Mouse (Mus musculus): ENCODE results near the gene Pan2.
"Not testable (repeated sequence)": the region's sequence is repeated elsewhere in the genome, so short reads cannot be mapped to it uniquely, and the experiment has no call there.

The Pan2 gene

DNA sequence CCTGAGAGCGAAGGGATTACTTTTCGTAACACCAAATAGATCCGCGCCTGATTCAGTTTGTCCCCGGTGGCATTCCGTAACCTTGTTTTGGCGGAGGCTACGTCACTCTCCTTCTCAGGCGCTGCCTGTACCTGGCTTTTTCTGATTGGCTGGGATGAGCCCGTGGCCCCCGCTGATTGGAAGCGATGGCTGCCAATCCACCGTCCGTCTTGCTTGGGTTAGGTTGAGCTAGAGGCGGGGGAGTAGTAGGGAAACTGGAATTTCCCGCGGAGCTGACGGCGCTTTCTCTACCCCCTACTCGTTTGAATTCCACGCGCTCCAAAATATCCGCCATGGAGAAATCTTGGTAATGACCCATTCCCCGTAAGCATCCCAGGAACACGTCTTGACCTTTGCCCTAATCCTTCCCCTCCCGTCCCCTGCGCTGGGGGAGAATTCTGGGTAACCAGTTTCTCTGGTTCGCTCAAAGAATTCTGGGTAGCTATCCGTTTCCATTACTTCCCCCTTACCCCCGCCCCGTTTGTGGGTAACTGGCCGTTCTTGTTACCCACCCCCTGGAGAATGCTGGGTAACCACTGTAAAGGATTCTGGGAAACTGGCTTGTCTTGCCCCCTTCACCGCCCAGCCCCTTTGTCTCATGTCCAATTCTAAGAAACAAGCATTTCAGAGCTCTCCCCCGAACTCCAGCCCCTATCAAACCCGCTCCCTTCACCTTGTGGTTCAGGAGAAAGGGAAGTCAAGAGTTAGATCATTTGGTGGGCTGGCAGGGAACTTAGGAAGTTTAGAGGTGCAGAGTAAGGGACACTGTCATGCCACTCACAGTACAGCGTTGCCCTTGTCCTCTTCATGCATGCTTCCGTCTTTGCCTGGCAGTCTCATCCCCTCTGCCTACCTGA, at the start of gene Pan2:
Gene Pan2, plus strand, starts transcription at position 210 of the 896 bp plus-strand sequence.
- peak; percentile 100 for DNase-seq (ENCODE audit: low spot score in 2 of 2)

DNA sequence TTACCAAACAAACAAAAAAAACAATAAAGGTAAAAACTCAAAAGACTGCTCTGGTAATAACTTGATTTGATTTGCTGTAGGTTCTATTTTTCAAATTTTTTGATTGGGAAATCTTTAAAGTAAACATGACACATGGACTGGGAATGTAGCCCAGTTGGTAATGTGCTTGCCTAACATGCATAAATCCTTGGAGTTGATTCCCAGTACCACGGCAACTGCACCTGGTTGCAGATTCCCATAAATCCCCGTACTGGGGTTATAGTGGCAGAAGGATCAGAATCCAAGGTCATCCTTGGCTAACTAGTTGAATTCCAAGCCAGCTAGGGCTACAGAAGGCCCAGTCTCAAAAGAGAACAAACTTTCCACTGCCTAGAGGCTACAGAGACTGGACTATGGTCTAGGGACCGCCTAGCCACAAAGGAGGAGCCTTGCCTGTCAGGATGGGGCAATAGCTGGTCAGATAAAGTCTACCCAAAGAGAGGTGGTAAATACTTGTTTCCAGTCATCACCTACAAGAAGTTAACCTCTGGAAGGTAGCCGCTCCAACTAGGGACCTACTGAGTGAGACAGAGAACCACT, 49.4 kb upstream of the Pan2 start, which contains the start of gene Apon:
Gene Apon, plus strand, starts transcription at position 420 of the 579 bp plus-strand sequence.
- DNase-seq (ENCODE audit: low spot score in 2 of 2) = no peak

DNA sequence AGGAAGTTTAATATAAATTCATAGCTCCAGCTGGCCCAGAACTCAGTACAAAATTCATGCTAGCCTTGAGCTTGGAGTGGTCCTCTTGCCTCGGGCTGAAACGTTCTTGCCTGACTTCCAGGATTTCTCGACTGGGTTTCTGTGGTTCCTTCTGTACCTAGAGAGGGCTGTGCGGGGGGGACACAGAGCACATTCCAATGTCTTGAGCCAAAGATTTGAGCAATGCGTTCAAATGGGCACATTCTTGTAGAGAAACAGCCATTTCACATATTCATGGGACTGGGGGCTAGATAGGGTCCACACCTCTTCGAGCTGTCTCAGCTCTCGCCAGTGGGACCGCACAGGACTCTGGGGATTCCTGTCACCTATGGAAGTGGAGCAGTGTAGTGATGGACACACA, 47.2 kb upstream of the Pan2 start:
- no peak for DNase-seq (ENCODE audit: low spot score in 2 of 2)

GRCm38 (mm10) chr10:128256328-128256727, 46.8 kb upstream of the Pan2 start:
- no peak for DNase-seq (ENCODE audit: low spot score in 2 of 2)

GRCm38 (mm10) chr10:128258953-128259352, 44.2 kb upstream of the Pan2 start:
- no peak for DNase-seq (ENCODE audit: low spot score in 2 of 2)

DNA sequence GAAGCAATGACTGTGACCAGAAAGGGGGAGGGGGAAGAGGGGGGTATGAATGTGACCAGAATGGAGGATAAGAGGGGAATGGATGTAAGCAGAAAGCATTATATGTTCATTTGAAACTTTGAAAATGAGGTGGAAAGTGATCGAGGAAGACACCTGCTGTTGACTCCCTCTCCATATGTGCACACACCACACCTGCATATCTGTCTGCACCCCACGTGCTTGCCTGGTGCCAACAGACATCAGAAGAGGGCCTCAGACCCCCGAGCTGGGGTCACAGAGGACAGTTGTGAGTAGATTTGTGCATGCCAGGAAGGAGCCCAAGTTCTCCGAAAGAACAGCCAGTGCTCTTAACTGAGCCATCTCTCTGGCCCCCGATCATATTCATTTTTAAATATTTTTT, 43.2 kb upstream of the Pan2 start:
- no peak for DNase-seq (ENCODE audit: low spot score in 2 of 2)

DNA sequence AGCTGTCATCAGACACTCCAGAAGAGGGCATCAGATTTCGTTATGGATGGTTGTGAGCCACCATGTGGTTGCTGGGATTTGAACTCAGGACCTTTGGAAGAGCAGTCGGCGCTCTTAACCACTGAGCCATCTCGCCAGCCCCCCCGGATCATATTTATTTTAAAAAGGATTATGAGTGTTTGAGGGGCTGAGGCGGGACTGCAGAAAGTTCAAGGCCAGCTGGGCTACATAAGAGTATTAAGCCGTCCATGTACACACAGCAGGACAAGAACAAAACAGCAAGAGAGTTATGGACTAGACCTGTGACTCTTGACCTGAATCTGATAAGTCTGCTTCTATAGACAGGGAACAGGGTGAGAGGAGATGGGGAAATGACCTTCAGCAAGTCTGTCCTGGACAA, 42.8 kb upstream of the Pan2 start:
- DNase-seq (ENCODE audit: low spot score in 2 of 2) = not testable (repeated sequence)

GRCm38 (mm10) chr10:128262300-128262699, 40.8 kb upstream of the Pan2 start:
- DNase-seq (ENCODE audit: low spot score in 2 of 2) = no peak

DNA sequence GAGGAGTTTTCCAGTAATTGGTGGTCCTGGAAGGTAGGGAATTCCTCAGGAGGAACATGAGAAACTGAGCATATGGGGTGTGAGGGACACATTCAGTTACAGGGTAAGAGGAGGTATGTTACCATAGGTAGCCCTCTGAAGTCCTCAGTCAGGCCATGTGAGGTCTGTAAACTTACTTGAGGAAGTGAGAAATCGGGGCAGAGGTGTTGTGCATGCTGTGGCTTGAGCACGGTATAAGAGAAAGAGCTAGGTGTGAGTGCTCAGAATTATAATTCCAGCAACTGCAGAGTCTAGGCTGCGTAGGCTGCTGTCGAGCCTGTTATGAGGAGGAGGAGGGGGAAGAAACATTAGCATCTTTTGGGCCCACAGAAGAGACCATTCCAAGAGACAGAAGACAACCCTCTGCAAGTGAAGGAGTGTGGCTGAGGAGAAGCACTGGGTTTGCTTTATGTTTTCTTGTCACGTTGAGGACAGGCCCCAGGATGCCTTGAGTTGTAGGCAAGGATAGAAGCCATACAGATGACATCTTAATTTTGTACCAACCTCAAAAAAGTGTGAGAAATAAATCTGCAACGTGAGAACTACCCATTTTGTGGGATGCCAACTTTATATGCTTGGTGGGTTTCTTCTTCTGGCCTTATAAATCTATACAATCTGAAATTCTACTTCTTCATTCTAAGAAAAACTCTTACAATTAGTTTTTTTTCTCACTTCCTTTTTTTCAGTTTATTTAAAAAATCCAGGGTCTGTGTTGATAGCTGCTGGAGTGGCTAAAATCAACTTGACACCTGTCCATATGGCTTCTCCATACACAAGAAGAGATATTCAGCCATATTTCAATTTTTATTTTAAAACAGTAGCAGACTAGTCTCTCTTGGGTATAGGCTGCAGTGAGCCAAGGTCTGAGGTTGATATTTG, 39.5 kb upstream of the Pan2 start:
- no peak for DNase-seq (ENCODE audit: low spot score in 2 of 2)

- DNase-seq (ENCODE audit: low spot score in 2 of 2) = no peak
These were observed 34.8 kb upstream of the Pan2 start, which contains the start of gene Apof for GRCm38 (mm10) chr10:128268371-128268770. TSS of gene Apof (plus strand) at chr10:128268671.

DNA sequence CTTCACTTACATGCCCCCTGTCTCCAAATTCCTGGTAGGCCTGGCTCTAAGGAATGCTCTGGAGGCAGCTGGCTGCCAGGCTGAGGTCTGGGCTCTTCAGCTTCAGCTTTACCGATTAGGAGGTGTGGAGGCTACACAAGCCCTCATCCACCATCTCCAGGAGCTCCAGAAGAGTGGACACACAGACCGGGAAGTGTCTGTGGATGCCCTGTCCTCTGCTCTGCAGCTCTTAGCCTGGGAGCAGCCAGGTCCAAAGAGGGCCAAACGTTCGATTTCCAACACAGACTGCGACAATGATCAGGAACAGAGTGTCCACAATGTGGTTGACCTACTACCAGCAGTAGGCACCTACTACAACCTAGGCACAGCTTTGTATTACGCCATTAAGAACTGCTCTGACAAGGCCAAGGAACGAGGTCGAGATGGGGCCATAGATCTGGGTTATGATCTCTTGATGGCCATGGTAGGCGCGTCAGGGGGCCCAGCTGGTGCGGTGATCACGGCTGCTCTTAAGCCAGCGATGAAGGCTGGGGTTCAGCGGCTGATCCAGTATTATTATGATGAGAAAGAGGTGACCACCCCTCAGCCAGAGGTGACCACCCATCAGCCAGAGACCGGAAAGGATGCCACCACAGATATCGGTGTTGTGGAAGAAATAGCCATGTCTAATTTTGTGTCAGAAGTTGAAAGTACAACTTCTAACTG, 33.8 kb upstream of the Pan2 start:
- no peak for DNase-seq (ENCODE audit: low spot score in 2 of 2)

GRCm38 (mm10) chr10:128270287-128270841, 32.8 kb upstream of the Pan2 start, which contains the start of gene Stat2:
TSS of gene Stat2 (plus strand) at chr10:128270559.
- DNase-seq (ENCODE audit: low spot score in 2 of 2) = peak; percentile 95 to 98

- no peak for DNase-seq (ENCODE audit: low spot score in 2 of 2)
These were observed 32.3 kb upstream of the Pan2 start for GRCm38 (mm10) chr10:128270866-128271265.

DNA sequence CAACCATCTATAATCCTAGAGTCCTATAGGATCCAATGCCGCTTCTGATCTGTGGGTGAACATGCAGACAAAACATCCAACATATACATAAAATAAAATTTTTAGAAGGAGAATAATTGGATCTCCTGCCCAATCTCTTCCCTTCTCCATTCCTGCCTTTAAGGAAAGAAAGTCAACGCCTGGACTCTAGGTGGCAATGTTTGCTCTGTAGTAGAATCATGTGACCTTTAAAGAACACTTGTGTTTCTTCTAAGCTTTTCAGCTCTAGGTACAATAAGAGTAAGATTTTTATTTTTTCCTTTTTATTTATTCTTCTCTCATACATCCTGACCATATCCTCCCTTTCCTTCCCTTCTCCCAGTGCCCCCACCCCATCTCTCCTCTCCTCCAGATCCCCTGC, 31.3 kb upstream of the Pan2 start:
- DNase-seq (ENCODE audit: low spot score in 2 of 2) = no peak

- DNase-seq (ENCODE audit: low spot score in 2 of 2) = not testable (repeated sequence)
These were observed 30.2 kb upstream of the Pan2 start for GRCm38 (mm10) chr10:128272819-128273439.

- not testable (repeated sequence) for DNase-seq (ENCODE audit: low spot score in 2 of 2)
These were observed 27.8 kb upstream of the Pan2 start for GRCm38 (mm10) chr10:128275374-128275773.

- DNase-seq (ENCODE audit: low spot score in 2 of 2) = no peak
These were observed 25.0 kb upstream of the Pan2 start for GRCm38 (mm10) chr10:128278158-128278557.

DNA sequence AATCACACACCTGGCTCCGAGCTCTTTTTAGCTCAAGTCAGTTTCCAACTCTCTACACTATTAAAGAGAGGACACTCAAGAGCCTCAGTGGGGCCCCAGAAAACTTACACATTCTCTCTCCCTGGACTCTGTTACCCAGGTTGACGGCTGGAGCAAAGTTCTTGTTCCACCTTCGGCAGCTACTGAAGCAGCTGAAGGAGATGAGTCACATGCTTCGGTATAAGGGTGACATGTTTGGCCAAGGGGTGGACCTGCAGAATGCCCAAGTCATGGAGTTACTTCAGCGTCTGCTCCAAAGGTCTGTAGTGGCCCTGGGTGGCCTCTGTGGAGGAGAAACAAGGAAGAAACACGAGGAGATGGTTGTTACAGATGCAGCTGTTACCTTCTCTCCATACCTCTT, 22.2 kb upstream of the Pan2 start:
- DNase-seq (ENCODE audit: low spot score in 2 of 2) = no peak

DNA sequence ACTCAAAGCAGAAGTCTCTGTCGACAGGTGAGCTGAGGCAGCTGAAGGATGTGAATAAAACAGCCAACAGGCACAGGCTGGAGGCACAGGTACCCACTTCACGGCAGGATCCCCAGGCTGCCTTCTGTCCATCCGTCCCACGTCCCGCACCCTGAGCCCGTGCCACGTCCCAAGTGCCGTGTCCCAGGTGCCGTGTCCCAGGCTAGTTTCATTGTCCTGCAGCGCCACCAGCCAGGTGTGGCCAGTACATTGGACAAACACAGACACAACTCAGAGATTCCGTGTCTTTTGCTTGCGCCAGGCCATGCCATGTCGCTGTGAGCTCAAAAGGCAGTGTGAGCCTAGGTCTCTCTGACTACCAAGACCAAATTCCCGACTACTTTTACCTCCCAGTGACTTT, 21.5 kb upstream of the Pan2 start:
- no peak for DNase-seq (ENCODE audit: low spot score in 2 of 2)

DNA sequence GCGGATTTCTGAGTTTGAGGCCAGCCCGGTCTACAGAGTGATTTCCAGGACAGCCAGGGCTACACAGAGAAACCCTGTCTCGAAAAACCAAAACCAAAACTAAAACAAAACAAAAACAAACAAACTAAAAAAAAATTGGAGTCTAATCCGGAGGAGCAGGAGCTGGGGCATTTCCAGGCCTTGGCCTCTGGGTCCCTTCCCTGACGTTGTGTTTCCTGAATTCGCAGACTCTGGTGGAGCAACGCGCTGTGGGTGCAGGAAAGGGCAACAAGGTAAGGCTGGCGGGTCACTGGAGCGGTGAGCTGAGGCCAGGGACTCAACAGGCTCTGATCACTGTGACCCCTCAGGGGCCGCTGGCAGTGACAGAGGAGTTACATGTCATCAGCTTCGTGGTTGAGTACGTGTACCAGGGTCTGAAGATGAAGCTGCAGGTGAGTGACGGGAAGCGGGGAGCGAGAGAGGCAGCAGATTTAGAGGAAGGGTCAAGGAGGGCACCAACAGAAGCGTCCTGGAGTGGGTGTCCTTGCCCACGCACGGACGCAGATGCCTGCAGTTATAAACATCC, 20.2 kb upstream of the Pan2 start:
- no peak for DNase-seq (ENCODE audit: low spot score in 2 of 2)
